Mouse (Mus musculus) ovary, postnatal 14 days (tissue): ENCODE measurements around the gene Gm21858.
"Not testable (repeated sequence)": the region's sequence is repeated elsewhere in the genome, so short reads cannot be mapped to it uniquely, and the experiment has no call there.

Experiments used
- DNase-seq: peaks from one replicate; pipeline ENCODE4 v3.0.0; 2022; ENCODE audit warnings: low spot score

Gene Gm21858

GRCm38 (mm10) chrY:55731456-55731855, at the start of gene Gm21858:
Gene Gm21858 (plus strand): TSS chrY:55731756.
- not testable (repeated sequence) for DNase-seq
